Mouse (Mus musculus): Measurements from ENCODE around the gene Fxyd7. TPM values are rescaled to one million over a fixed set of nuclear protein-coding genes. Genes with fewer than 3 reads are reported as not detected.

Fxyd7 gene
- total RNA-seq, 2 experiments from 2014 or later = 0.41 to 1.1 TPM

DNA sequence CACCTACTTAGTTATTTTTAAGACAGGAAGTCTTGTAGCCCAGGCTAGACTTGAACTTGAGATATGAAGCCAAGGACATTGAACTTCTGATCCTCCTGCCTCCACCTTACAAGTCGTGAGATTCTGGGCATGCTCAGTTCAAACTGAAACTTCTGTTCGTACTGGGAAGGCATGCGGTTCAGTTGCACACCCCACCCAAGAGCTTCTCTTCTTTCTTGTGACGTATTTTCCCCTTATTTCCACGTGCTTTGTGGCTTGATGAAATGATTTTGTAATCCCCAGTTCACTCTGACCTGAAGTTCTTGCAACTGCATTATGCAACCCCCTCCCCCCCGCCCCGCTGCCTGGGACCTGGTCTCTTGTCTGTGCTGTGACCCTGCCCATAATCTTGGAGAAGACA lies 19.5 kb downstream of the Fxyd7 start:
- intact Hi-C loops (cut with DNase I) = no loop called here

GRCm38 (mm10) chr7:31030717-31031116 lies 20.6 kb downstream of the Fxyd7 start:
- intact Hi-C loops (cut with DNase I) = no loop called here
- no peak for DNase-seq

More for the DNA sequence above, 19.5 kb downstream of the Fxyd7 start:
- no peak for DNase-seq

- intact Hi-C loops (cut with DNase I) = no loop called here
- DNase-seq = no peak
These were observed 22.7 kb downstream of the Fxyd7 start for GRCm38 (mm10) chr7:31028609-31029008.

DNA sequence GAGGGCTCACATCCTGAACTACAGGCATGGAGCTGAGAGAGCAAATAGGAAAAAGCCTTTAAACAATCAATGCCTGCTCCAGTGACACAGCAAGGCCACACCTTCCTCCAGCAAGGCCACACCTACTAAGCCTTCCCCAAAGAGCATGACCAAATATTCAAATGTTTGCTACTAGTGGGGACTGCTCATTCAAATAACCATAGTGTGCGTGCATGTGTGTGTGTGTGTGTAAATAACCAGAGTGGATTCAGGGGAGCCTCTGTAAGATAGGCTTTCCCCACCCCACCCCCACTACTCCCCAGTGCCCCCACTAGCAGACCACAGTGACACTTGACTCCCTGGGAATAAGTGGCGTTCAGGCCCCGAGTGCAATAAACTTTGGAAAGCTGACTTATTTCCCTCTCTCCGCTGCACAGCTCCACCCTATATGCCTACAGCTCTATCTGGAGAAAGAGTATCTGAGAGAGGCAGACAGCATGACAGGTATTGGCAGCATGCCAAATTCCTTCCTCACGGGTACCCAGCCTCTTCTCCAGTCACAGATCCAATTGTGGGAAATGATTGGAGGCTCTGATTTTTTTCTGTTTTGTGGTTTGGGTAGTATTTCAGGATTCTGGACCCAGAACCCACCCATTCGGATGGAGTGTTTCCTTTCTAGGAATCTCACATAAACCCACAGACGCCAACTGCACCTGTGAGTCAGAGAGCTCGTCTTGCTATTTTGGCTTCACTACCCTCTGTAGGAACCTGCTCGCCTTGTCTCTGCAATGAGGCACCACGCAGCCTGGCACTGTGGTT lies 34.0 kb downstream of the Fxyd7 start:
- no peak for DNase-seq
- intact Hi-C loops (cut with DNase I) = no loop called here

DNA sequence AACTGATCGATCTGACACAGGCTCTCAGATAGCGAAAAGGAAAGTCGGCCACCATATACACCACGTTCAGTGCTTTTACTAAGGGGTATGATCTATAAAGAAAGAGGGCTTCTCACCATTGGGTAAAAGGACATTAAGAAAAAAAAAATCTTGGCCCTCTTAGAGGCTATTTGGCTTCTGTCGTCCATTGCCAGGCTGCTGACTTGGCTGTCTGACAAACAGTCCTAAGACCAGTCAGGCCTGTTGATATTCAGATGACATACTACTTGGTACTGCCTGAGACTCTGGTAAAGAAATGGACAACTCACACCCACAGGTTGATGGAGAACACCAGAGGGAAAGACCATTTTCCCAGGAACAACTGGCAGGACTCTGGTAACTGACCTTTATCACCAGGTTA lies 38.3 kb downstream of the Fxyd7 start:
- intact Hi-C loops (cut with DNase I) = no loop called here

GRCm38 (mm10) chr7:31008889-31009288 lies 42.4 kb downstream of the Fxyd7 start:
- DNase-seq = no peak
- intact Hi-C loops (cut with DNase I) = no loop called here

More for the DNA sequence above, 38.3 kb downstream of the Fxyd7 start:
- no peak for DNase-seq

DNA sequence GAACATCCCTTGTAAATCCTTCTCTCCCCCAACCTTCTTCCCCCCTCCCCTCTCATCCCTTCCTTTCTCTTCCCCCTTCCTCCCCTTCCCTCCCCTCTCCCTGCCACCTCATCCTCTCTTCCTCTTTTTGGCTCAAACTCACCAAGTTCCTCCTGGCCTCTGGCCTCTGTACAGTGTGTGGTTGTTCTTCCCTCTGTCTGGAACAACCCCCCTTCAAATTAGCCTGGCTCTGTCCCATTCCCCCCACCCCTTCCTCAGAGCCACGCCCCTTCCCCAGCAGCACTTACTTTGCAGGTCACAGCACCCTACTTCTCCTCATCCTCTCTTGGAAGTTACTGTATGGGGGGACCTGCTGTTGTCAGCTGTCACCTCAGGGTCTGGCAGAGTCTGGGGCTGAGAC lies 43.1 kb downstream of the Fxyd7 start:
- DNase-seq = no peak
- intact Hi-C loops (cut with DNase I) = no loop called here

GRCm38 (mm10) chr7:31007775-31008174 lies 43.5 kb downstream of the Fxyd7 start:
- intact Hi-C loops (cut with DNase I) = no loop called here

DNA sequence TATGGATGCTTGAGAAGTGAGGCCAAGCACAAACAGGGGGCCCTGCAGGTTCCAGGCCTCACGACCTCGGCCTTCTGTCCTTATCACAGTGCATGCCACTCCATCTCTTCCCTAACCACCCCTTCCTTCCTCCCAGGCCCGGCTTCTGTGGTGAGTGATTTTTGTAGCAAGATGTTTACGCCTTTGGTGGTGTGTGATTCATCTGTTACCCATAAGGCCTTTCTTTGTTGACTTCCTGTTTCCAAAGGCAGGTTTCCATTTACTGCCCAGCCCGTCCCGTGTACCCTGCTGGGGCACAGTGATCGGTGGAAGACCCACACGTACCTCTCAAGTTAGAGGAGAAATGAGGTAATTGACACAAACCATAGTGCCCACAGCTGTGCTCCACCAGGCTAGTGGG lies 48.6 kb downstream of the Fxyd7 start:
- intact Hi-C loops (cut with DNase I) = no loop called here
- DNase-seq = peak; percentile 18 to 31

More at GRCm38 (mm10) chr7:31007775-31008174, 43.5 kb downstream of the Fxyd7 start:
- DNase-seq = no peak

- intact Hi-C loops (cut with DNase I) = no loop called here
- DNase-seq = peak; percentile 60 to 71
These were observed 50.7 kb downstream of the Fxyd7 start for GRCm38 (mm10) chr7:31000505-31001020.

GRCm38 (mm10) chr7:30996491-30996890 lies 54.8 kb downstream of the Fxyd7 start:
- no peak for DNase-seq
- intact Hi-C loops (cut with DNase I) = no loop called here

DNA sequence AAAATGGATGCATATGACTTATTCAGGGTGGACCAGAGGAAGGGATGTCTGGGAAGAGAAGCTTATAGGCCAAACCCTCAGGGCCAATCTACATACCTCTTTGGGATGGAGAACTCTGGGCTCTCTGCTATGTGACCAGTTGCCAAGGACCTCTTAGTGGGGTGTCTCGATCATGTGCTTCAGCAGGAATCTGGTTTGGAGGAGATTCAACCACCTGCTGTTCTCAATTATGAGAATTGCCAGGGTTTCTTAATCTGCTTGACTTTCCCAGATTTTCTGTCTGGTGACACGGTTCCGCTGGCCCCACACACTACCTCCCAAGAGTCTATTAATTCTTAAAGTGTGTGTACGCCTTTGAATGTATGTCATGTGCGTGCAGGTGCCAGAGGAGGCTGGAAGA lies 57.3 kb downstream of the Fxyd7 start:
- intact Hi-C loops (cut with DNase I) = no loop called here
- DNase-seq = no peak

Small RNA genes lying within 50 kb of the gene (microRNA-seq; reads per million reads assigned to microRNA genes)
- 0 reads per million in 2 experiments for gene Mir7050 (ENCODE audit: borderline number of aligned reads in 2 of 2)

Other genes with a start within 250 kb of the Fxyd7 start
- gene Ffar2, start 227.7 kb downstream of the Fxyd7 start, total RNA-seq (2021) = under 1 TPM in 1 of 2 experiments, not detected in 1; 0.14 TPM
- not detected for gene Ffar3, start 195.3 kb downstream of the Fxyd7 start, total RNA-seq (2021)
- not detected for gene Ffar1, start 189.9 kb downstream of the Fxyd7 start, total RNA-seq (2021)
- 1 to 10 TPM in 1 of 2 experiments, under 1 TPM in 1; 0.46 to 1.7 TPM for gene Cd22, start 171.1 kb downstream of the Fxyd7 start, total RNA-seq (2021)
- not detected for gene Mag, start 136.6 kb downstream of the Fxyd7 start, total RNA-seq (2021)
- gene Hamp2, start 126.8 kb downstream of the Fxyd7 start, total RNA-seq (2021) = 1 to 10 TPM; 2.9 to 4.6 TPM
- 10 to 100 TPM; 20.2 to 36.3 TPM for gene Hamp, start 107.4 kb downstream of the Fxyd7 start, total RNA-seq (2021)
- 100 to 1,000 TPM; 107 to 112 TPM for gene Usf2, start 94.7 kb downstream of the Fxyd7 start, total RNA-seq (2021)
- 1 to 10 TPM; 3.7 to 5.1 TPM for gene Lsr, start 78.0 kb downstream of the Fxyd7 start, total RNA-seq (2021)
- gene Fam187b, start 77.7 kb downstream of the Fxyd7 start, total RNA-seq (2021) = under 1 TPM in 1 of 2 experiments, not detected in 1; 0.17 TPM
- gene Fxyd5, start 9.0 kb downstream of the Fxyd7 start, total RNA-seq (2021) = 10 to 100 TPM; 29.3 to 30.8 TPM
- 100 to 1,000 TPM; 863 to 996 TPM for gene Fxyd1, start 5.7 kb upstream of the Fxyd7 start, total RNA-seq (2021)
- 1 to 10 TPM; 3.6 to 5.2 TPM for gene Lgi4, start 7.9 kb upstream of the Fxyd7 start, total RNA-seq (2021)
- gene Fxyd3, start 25.2 kb upstream of the Fxyd7 start, total RNA-seq (2021) = 1 to 10 TPM; 1.1 to 2.3 TPM
- gene Hpn, start 63.8 kb upstream of the Fxyd7 start, total RNA-seq (2021) = 1 to 10 TPM; 1.9 to 3.9 TPM
- 10 to 100 TPM; 29.2 to 29.5 TPM for gene Scn1b, start 75.5 kb upstream of the Fxyd7 start, total RNA-seq (2021)
- gene Gramd1a, start 104.4 kb upstream of the Fxyd7 start, total RNA-seq (2021) = 10 to 100 TPM; 33.6 to 37.9 TPM
- not detected for gene Scgb2b2, start 239.0 kb upstream of the Fxyd7 start, total RNA-seq (2021)
- not detected for gene Scgb1b2, start 240.4 kb upstream of the Fxyd7 start, total RNA-seq (2021)

All from heart, postnatal 36 days (tissue).